Comparison of ENCODE assay signal across 18 mouse cellular contexts in genomic region chr3:97818383-97818982, GRCm38 (mm10).
DNase-seq lines count a peak whose midpoint lies in the region; ATAC-seq and TF ChIP-seq lines count a peak whose summit lies in the region.
"Had no signal": no experiment of that assay in that cellular context is flagged by ENCODE, and none has a peak within 500 bp of the region (broad histone marks: within the 10 kb centered on the region; RNA-seq: fewer than 3 reads in every experiment).

No protein-coding gene starts in this region.

- H3K9ac ChIP-seq in liver, embryonic 12.5 days = no peak overlapping the region
- H3K9ac ChIP-seq: embryonic facial prominence, embryonic 15.5 days; heart, embryonic 15.5 days; hindbrain, embryonic 15.5 days; lung, embryonic 15.5 days had no signal

- H3K9me3 ChIP-seq in liver, embryonic 12.5 days (replicated peaks) = no peaks in the 10 kb centered on the region
- H3K9me3 ChIP-seq: embryonic facial prominence, embryonic 15.5 days; heart, embryonic 15.5 days; hindbrain, embryonic 15.5 days; limb, embryonic 10.5 days; lung, embryonic 15.5 days had no signal

- peak overlapping the region; percentile 35 for H3K27ac ChIP-seq in gastrocnemius, adult 2 months
- no peak overlapping the region for H3K27ac ChIP-seq in testis, adult 2 months (ENCODE audit: control insufficient read depth, insufficient read depth, low read depth, low read length)
- peak overlapping the region; percentile 45; the same call in 1 of the 2 replicates for H3K27ac ChIP-seq in liver, embryonic 12.5 days
- H3K27ac ChIP-seq: embryonic facial prominence, embryonic 15.5 days; hindbrain, embryonic 15.5 days; limb, embryonic 10.5 days; lung, embryonic 15.5 days had no signal

- no peak for TF ChIP-seq POLR2A in testis, adult 2 months (IDR thresholded peaks at IDR 0.05; ENCODE audit: control insufficient read depth, low read depth, low read length)

- 52% methylated on average over 1 of the region's 1 CpGs for WGBS in liver, embryonic 12.5 days (ENCODE audit: insufficient replicate concordance)

- ATAC-seq in liver, embryonic 12.5 days = no peak

- no peaks in the 10 kb centered on the region for H3K36me3 ChIP-seq in testis, adult 2 months (ENCODE audit: control insufficient read depth, insufficient read depth, low read length)
- no peaks in the 10 kb centered on the region for H3K36me3 ChIP-seq in liver, embryonic 12.5 days
- H3K36me3 ChIP-seq: embryonic facial prominence, embryonic 15.5 days; heart, embryonic 15.5 days; hindbrain, embryonic 15.5 days; limb, embryonic 10.5 days; lung, embryonic 15.5 days had no signal

- intact Hi-C loops in gastrocnemius, adult 2 months (cut with DNase I) = no loop called here

- no peaks in the 10 kb centered on the region for H3K4me1 ChIP-seq in testis, adult 2 months (ENCODE audit: control insufficient read depth, insufficient read depth, low read length)
- H3K4me1 ChIP-seq in liver, embryonic 12.5 days = no peaks in the 10 kb centered on the region
- H3K4me1 ChIP-seq: hindbrain, embryonic 15.5 days; lung, embryonic 15.5 days had no signal

- H3K27me3 ChIP-seq in testis, adult 2 months (ENCODE audit: control insufficient read depth, insufficient read depth, low read length) = no peaks in the 10 kb centered on the region
- peaks cover 11% of the 10 kb centered on the region for H3K27me3 ChIP-seq in liver, embryonic 12.5 days (replicated peaks)
- H3K27me3 ChIP-seq: heart, embryonic 15.5 days had no signal

- H3K4me3 ChIP-seq in gastrocnemius, adult 2 months = peak overlapping the region; percentile 54
- peak overlapping the region; percentile 65 for H3K4me3 ChIP-seq in testis, adult 2 months (ENCODE audit: control insufficient read depth, low read depth, low read length)
- H3K4me3 ChIP-seq in liver, embryonic 12.5 days = no peak overlapping the region
- H3K4me3 ChIP-seq: embryonic facial prominence, embryonic 15.5 days; heart, embryonic 15.5 days; hindbrain, embryonic 15.5 days; limb, embryonic 10.5 days; lung, embryonic 15.5 days had no signal

- no peak overlapping the region for H3K4me2 ChIP-seq in liver, embryonic 12.5 days
- H3K4me2 ChIP-seq: embryonic facial prominence, embryonic 15.5 days; heart, embryonic 15.5 days; hindbrain, embryonic 15.5 days; lung, embryonic 15.5 days had no signal

- no peak for TF ChIP-seq CTCF in gastrocnemius, adult 2 months (IDR thresholded peaks at IDR 0.05)
- no peak for TF ChIP-seq CTCF in testis, adult 2 months (IDR thresholded peaks at IDR 0.05; ENCODE audit: control insufficient read depth, insufficient read depth, insufficient replicate concordance, low read depth, low read length)

- DNase-seq in gastrocnemius, adult 2 months = no peak
- no peak for DNase-seq in gastrocnemius, postnatal 10 days
- DNase-seq in testis, postnatal 10 days (ENCODE audit: low spot score) = no peak
- peak; percentile 55 for DNase-seq in yolk sac, embryonic 10.5 days (ENCODE audit: low spot score)
- no peak for DNase-seq in left cerebral cortex, adult 18-20 months (ENCODE audit: low spot score in 2 of 2)
- no peak for DNase-seq in adrenal gland, postnatal 25 days
- DNase-seq: adrenal gland, adult 8-10 months; cerebellum, adult 18-20 months; midbrain, embryonic 14.5 days; right cerebral cortex, postnatal 14 days; thymus, postnatal 14 days had no signal
